Mouse (Mus musculus) MEL (cell line): ENCODE measurements at regions not wholly inside any gene's neighbourhood (a gene's known extent, or its start where the extent isn't known, plus 50 kb on each side); places are given as distances from the start of the nearest gene placed in this dataset.
A peak's percentile ranks its signal among the peaks of the same experiment; 100 is the strongest.

Experiments
- DNase-seq: peaks from one replicate; pipeline ENCODE4 v3.0.0; 2011; ENCODE audit warnings: low read depth, low spot score
- H3K27ac ChIP-seq: 2 replicates; pipeline ENCODE4 v1.5.1; 2012; ENCODE audit warnings: low read depth, mild to moderate bottlenecking, control low read depth, low read length, moderate library complexity; ENCODE audit not compliant: control insufficient read depth
- H3K27me3 ChIP-seq, 2 experiments: fragments of 150-350 bp in 1 of 2; sonication (generic) in 1 of 2; 2 replicates each; pipeline ENCODE4 v1.6.1; 2012; ENCODE audit warnings: low read length in 2 of 2, mild to moderate bottlenecking in 2 of 2, improper control_type of control experiment in 1 of 2, moderate library complexity in 1 of 2; ENCODE audit not compliant: insufficient read depth in 2 of 2, control insufficient read depth in 1 of 2
- H3K36me3 ChIP-seq, 2 experiments: 2 replicates each; pipeline ENCODE4 v1.6.1; 2012 to 2014; ENCODE audit warnings: low read length in 2 of 2, improper control_type of control experiment in 1 of 2, inconsistent platforms in 1 of 2, mild to moderate bottlenecking in 1 of 2; ENCODE audit not compliant: insufficient read depth in 2 of 2, control insufficient read depth in 1 of 2
- H3K4me1 ChIP-seq, 2 experiments: fragments of 150-350 bp in 1 of 2; sonication (generic) in 1 of 2; 2 replicates each; pipeline ENCODE4 v1.6.1; 2012; ENCODE audit warnings: low read length in 2 of 2, improper control_type of control experiment in 1 of 2, mild to moderate bottlenecking in 1 of 2; ENCODE audit not compliant: insufficient read depth in 2 of 2, control insufficient read depth in 1 of 2
- H3K4me3 ChIP-seq, 2 experiments: fragments of 150-350 bp in 1 of 2; sonication (generic) in 1 of 2; 2 replicates each; pipeline ENCODE4 v1.5.1; 2012; ENCODE audit warnings: low read depth in 2 of 2, low read length in 2 of 2, mild to moderate bottlenecking in 2 of 2, moderate library complexity in 2 of 2, control low read depth in 1 of 2, improper control_type of control experiment in 1 of 2; ENCODE audit not compliant: control insufficient read depth in 1 of 2, insufficient read depth in 1 of 2
- H3K79me2 ChIP-seq: 2 replicates; pipeline ENCODE4 v1.6.1; 2012; ENCODE audit warnings: mild to moderate bottlenecking, low read length, moderate library complexity; ENCODE audit not compliant: control insufficient read depth, poor library complexity, insufficient read depth
- H3K9ac ChIP-seq: 2 replicates; pipeline ENCODE4 v1.6.1; 2012; ENCODE audit warnings: low read depth, mild to moderate bottlenecking, control low read depth, low read length, moderate library complexity; ENCODE audit not compliant: control insufficient read depth, poor library complexity, severe bottlenecking
- H3K9me3 ChIP-seq: fragments of 150-350 bp; sonication (generic); replicated peaks from 2 replicates; pipeline ENCODE4 v1.6.1; 2012; ENCODE audit warnings: mild to moderate bottlenecking, low read length, improper control_type of control experiment, moderate library complexity; ENCODE audit not compliant: insufficient read depth
- BHLHE40 ChIP-seq: IDR thresholded peaks from 2 replicates; pipeline ENCODE4 v1.6.1; 2012; ENCODE audit warnings: low read depth, mild to moderate bottlenecking, inconsistent platforms, low read length, improper control_type of control experiment, borderline replicate concordance
- ELF1 ChIP-seq: IDR thresholded peaks from 2 replicates; pipeline ENCODE4 v1.6.1; 2014; ENCODE audit warnings: low read depth, mild to moderate bottlenecking, inconsistent platforms, low read length, improper control_type of control experiment, moderate library complexity
- GABPA ChIP-seq: IDR thresholded peaks from 2 replicates; pipeline ENCODE4 v1.6.1; 2012; ENCODE audit warnings: low read depth, mild to moderate bottlenecking, inconsistent platforms, low read length, improper control_type of control experiment, moderate library complexity
- MAFK ChIP-seq: IDR thresholded peaks from 2 replicates; pipeline ENCODE4 v1.6.1; 2011; ENCODE audit warnings: low read depth, mild to moderate bottlenecking, low read length, improper control_type of control experiment, borderline replicate concordance
- MAX ChIP-seq: IDR thresholded peaks from 2 replicates; pipeline ENCODE4 v1.6.1; 2011; ENCODE audit warnings: low read length, improper control_type of control experiment
- MEF2A ChIP-seq: IDR thresholded peaks from 2 replicates; pipeline ENCODE4 v1.6.1; 2014; ENCODE audit warnings: low read depth, mild to moderate bottlenecking, inconsistent platforms, low read length, improper control_type of control experiment; ENCODE audit not compliant: poor library complexity, insufficient replicate concordance, severe bottlenecking; ENCODE audit errors: extremely low read depth
- MYC ChIP-seq: IDR thresholded peaks from 2 replicates; pipeline ENCODE4 v1.6.1; 2011; ENCODE audit warnings: low read depth, mild to moderate bottlenecking, low read length, improper control_type of control experiment, moderate library complexity
- POLR2A ChIP-seq, 2 experiments: IDR thresholded peaks; 2 replicates each; pipeline ENCODE4 v1.6.1; 2011 to 2012; ENCODE audit warnings: low read length in 2 of 2, mild to moderate bottlenecking in 2 of 2, control low read depth in 1 of 2, improper control_type of control experiment in 1 of 2, low read depth in 1 of 2, moderate library complexity in 1 of 2; ENCODE audit not compliant: control insufficient read depth in 1 of 2, insufficient read depth in 1 of 2, poor library complexity in 1 of 2
- POLR2AphosphoS5 ChIP-seq: IDR thresholded peaks from 2 replicates; pipeline ENCODE4 v1.6.1; 2012; ENCODE audit warnings: low read depth, borderline replicate concordance, mild to moderate bottlenecking, inconsistent platforms, low read length, moderate library complexity, mixed read lengths
- TAL1 ChIP-seq: IDR thresholded peaks from 2 replicates; pipeline ENCODE4 v1.6.1; 2012; ENCODE audit warnings: mild to moderate bottlenecking, inconsistent platforms, low read length, moderate library complexity, mixed read lengths
- TBP ChIP-seq: IDR thresholded peaks from 2 replicates; pipeline ENCODE4 v1.8.0; 2011; ENCODE audit warnings: low read depth, low read length, improper control_type of control experiment
- ZKSCAN1 ChIP-seq: IDR thresholded peaks from 2 replicates; pipeline ENCODE4 v1.6.1; 2012; ENCODE audit warnings: low read depth, mild to moderate bottlenecking, inconsistent platforms, low read length, improper control_type of control experiment, moderate library complexity
- ZMIZ1 ChIP-seq: IDR thresholded peaks from 2 replicates; pipeline ENCODE4 v1.6.1; 2012; ENCODE audit warnings: low read depth, mild to moderate bottlenecking, inconsistent platforms, low read length, improper control_type of control experiment, moderate library complexity

- Histone ChIP-seq H3K4me1 (no peaks in the 10 kb centered on the region), H3K79me2 (no peaks in the 10 kb centered on the region), H3K36me3 (no peaks in the 10 kb centered on the region), H3K9ac (no peak overlapping the region), H3K9me3 (no peaks in the 10 kb centered on the region), H3K27me3 (no peaks in the 10 kb centered on the region), H3K27ac (no peak overlapping the region), H3K4me3 (no peak overlapping the region)
- no peak for TF ChIP-seq BHLHE40
- TF ChIP-seq MEF2A: no peak
- no peak for TF ChIP-seq ZKSCAN1
- no peak for TF ChIP-seq ZMIZ1
- no peak for TF ChIP-seq TAL1
- TF ChIP-seq POLR2A (IDR thresholded peaks at IDR 0.05; ENCODE audit: control insufficient read depth in 1 of 2, insufficient read depth in 1 of 2, low read depth in 1 of 2, low read length in 2 of 2, poor library complexity in 1 of 2): no peak
- no peak for DNase-seq
These were observed 183.5 kb downstream of the Lrrn1 start for GRCm38 (mm10) chr6:107713051-107713450.

DNA sequence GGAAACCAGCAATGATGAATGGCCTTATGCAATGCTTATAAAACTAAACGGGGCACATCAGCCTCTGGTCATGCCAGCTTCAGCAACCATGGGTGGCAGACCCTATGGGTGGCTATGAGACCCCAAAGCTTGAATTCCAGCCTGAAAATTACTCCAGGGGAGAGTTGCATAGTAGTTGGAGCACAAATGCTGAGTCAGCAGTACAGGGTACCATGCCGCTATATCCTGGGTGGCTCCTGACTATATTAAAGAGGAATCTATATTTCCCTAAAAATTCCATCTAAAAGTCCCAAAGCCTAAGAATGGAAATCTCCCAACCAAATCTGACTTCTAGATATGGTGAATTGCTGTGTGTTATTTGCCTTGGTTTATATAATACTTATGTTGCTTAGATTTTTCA is 187.6 kb downstream of the Lrrn1 start:
- Histone ChIP-seq H3K27ac (no peak overlapping the region), H3K4me3 (no peak overlapping the region), H3K27me3 (no peaks in the 10 kb centered on the region), H3K36me3 (no peaks in the 10 kb centered on the region), H3K4me1 (no peaks in the 10 kb centered on the region), H3K9me3 (no peaks in the 10 kb centered on the region), H3K79me2 (no peaks in the 10 kb centered on the region), H3K9ac (no peak overlapping the region)
- no peak for DNase-seq
- TF ChIP-seq MEF2A (no peak), MAFK (peak; percentile 81)

- no peak for DNase-seq
- Histone ChIP-seq H3K36me3 (no peaks in the 10 kb centered on the region), H3K27me3 (no peaks in the 10 kb centered on the region), H3K4me1 (no peaks in the 10 kb centered on the region), H3K79me2 (no peaks in the 10 kb centered on the region), H3K27ac (no peak overlapping the region), H3K4me3 (no peak overlapping the region), H3K9ac (no peak overlapping the region), H3K9me3 (no peaks in the 10 kb centered on the region)
- no peak for TF ChIP-seq MAX
- no peak for TF ChIP-seq MYC
- TF ChIP-seq GABPA: no peak
- TF ChIP-seq TBP: no peak
- no peak for TF ChIP-seq POLR2AphosphoS5
- no peak for TF ChIP-seq ELF1
- no peak for TF ChIP-seq MEF2A
These were observed 200.7 kb downstream of the Lrrn1 start for GRCm38 (mm10) chr6:107730294-107730693.
